Mouse (Mus musculus): Measurements from ENCODE around the gene Tmc8.

DNA sequence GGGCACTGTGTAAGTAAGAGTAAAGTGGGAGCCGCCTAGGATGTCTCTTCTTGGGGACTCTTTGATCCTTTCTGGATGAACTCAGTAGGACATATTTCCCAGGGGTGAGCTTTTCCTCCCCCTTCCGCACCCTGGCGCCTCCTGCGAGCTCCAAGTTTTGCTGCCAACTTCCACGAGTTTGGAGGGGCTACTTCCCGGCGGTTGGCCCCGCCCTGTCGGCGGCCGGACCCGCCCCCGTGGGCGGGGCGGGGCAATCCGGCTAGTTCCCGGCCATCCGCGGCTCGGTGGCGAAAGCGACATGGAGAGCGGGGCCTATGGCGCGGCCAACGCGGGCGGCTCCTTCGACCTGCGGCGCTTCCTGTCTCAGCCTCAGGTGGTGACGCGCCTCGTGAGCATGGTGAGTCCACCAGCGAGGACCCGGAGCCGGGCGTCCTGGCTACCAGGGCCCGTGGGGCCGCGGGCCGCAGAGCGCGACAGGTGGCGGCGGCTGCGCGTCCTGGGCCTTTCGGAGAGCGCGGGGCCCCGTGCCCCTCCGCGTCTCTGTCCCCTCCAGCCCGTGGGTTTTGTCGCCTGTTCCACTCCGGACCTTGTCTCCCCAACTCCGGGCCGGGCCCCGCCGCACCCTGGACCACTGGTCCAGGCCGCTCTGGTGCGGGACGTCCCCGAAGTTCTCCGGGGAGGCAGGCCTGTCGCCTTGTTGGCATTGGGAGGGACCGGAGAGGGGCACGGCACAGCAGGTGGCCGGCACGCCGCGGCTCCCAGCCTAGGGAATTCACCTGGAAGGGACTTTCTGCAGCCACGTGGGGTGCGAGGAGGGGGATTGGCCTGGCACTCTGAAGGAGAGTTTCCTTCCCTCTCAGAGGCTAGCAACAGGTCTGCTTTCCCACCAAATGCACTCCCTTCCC is 27.8 kb downstream of the Tmc8 start, which contains the start of the genes Gm20708 and Syngr2:
- TF ChIP-seq POLR2A (IDR thresholded peaks at IDR 0.05; ENCODE audit: insufficient read depth, low read length) (peak; percentile 11), CTCF (IDR thresholded peaks at IDR 0.05; ENCODE audit: low read depth, low read length) (no peak)

Data from ES-Bruce4 (cell line).